Mouse (Mus musculus) megakaryocyte-erythroid progenitor cell, adult 5 weeks (primary cell): ENCODE data around the gene F8a. TPM values are rescaled to one million over a fixed set of nuclear protein-coding genes. Genes with fewer than 3 reads are reported as not detected.

Source experiments
- polyA plus RNA-seq: library from polyadenylated mRNA; stranded (reverse); fragments of >175 nt; gene quantifications from 2 replicates; pipeline ENCODE4 v1.2.3, GENCODE M21; 2012

The F8a gene
- polyA plus RNA-seq, result 20.1 and 21.8 TPM in 2 replicates

DNA sequence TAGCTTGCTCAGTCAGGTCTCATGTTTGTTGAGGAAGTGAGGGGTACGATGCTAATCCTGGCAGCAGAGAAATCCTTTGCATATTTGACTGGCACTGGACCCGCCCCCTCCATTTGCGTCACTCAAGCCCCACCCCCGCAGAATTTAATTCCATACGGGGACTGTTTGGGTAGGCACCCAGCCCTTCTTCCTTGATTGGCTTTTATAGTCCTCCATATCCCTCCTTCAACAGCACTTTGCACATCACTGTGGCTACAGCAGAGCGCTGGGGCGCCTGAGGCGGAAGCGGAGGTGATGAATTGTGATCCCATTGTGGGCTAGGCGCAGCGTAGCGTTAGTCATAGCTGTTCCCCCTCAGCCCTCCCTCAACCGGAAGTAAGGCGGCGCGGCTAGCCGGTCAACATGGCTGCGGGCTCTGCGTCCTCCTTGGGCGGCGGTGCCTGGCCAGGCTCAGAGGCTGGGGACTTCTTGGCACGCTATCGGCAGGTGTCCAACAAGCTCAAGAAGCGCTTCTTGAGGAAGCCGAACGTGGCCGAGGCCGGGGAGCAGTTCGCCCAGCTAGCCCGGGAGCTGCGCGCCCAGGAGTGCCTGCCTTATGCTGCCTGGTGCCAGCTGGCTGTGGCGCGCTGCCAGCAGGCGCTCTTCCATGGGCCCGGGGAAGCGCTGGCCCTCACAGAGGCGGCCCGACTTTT is at the start of gene F8a:
Gene F8a, plus strand, starts transcription at position 378 of the 692 bp plus-strand sequence.

GRCm38 (mm10) chrX:73191934-73192333 is 36.2 kb upstream of the F8a start, which contains the start of gene Xlr3b:
Gene Xlr3b, plus strand, starts transcription at chrX:73192207.

DNA sequence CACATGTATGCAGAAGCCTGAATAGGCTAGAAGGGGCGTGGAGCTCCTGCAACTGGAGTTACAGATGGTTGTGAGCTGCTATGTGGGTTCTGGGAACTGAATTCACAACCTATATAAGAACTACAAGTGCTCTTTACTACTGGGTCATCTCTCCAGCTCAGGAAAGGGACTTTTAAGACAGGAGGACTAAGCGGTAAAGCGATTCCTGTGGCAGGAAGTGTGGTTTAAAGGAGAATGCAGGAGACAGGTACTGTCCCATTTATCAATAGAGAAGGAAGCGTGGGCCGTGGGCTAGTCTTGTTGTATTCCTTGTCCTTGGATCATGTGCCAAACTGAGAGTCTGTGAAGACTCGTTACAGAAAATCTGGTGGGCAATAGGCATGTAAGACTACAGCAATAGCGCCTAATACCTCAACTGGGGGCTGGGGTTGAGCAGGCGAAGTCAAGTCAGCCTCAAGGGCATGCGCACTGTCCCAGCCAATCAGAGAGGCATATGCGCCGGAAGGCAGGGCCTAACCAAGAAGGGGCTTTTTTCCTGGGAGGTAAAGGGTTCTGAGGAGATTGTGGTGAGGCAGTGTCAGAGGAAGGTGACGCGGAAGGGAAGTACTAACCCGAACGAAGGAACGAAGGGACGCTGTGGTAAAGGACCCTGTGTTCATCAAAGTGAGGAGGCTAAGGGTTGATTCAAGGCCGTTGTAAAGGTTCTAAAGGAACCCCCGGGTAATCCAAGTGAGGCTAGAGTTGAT is 14.1 kb upstream of the F8a start, which contains the start of gene Xlr4b:
Gene Xlr4b, plus strand, starts transcription at position 515 of the 746 bp plus-strand sequence.

DNA sequence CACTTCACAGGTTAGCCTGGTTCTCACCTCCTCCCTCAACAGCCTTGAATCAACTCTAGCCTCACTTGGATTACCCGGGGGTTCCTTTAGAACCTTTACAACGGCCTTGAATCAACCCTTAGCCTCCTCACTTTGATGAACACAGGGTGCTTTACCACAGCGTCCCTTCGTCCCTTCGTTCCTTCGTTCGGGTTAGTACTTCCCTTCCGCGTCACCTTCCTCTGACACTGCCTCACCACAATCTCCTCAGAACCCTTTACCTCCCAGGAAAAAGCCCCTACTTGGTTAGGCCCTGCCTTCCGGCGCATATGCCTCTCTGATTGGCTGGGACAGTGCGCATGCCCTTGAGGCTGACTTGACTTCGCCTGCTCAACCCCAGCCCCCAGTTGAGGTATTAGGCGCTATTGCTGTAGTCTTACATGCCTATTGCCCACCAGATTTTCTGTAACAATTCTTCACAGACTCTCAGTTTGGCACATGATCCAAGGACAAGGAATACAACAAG is 14.8 kb downstream of the F8a start, which contains the start of gene Xlr4c:
Gene Xlr4c, minus strand, starts transcription at position 310 of the 505 bp plus-strand sequence.

DNA sequence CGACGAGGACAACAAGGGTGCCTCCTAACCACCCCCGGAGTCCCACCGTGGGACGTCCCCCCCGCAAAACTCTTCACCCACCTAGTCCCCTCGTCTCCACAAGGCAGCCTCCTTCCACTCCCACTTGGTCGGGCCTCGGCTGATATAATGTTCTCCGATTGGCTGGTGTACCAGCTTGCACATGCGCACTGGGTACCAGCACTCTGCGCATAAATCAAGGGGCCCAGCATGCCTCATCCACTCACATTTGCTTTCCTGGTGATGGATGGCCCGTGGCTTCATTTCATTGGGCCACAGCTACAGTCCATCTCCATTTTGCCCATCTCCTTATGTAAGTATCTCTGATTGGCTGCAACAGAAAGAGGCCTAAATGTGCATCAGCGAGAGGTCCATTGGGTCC is 37.2 kb downstream of the F8a start, which contains the start of gene Xlr3c:
Gene Xlr3c, minus strand, starts transcription at position 121 of the 400 bp plus-strand sequence.

Other genes with a start within 250 kb of the F8a start
- 0.04 TPM in 1 of 2 replicates, not detected in the other for gene Zfp185, start 241.0 kb upstream of the F8a start, polyA plus RNA-seq
- not detected in 2 replicates for gene Pnma5, start 191.2 kb upstream of the F8a start, polyA plus RNA-seq
- gene Pnma3, start 163.5 kb upstream of the F8a start, polyA plus RNA-seq, result not detected in 2 replicates
- 1.5 and 1.6 TPM in 2 replicates for gene Xlr4a, start 145.8 kb upstream of the F8a start, polyA plus RNA-seq
- gene Xlr3a, start 131.2 kb upstream of the F8a start, polyA plus RNA-seq, result 0.03 and 0.31 TPM in 2 replicates
- 0.03 and 0.30 TPM in 2 replicates for gene Gm14685, start 111.2 kb upstream of the F8a start, polyA plus RNA-seq
- gene Xlr5b, start 79.5 kb upstream of the F8a start, polyA plus RNA-seq, result not detected in 2 replicates
- gene DXBay18, start 78.8 kb upstream of the F8a start, polyA plus RNA-seq, result not detected in 2 replicates
- not detected in 2 replicates for gene Spin2d, start 51.3 kb upstream of the F8a start, polyA plus RNA-seq
- 0.12 and 0.24 TPM in 2 replicates for gene Xlr3b, start 36.1 kb upstream of the F8a start, polyA plus RNA-seq
- 1.2 and 1.3 TPM in 2 replicates for gene Xlr4b, start 14.0 kb upstream of the F8a start, polyA plus RNA-seq
- 0.97 and 1.8 TPM in 2 replicates for gene Xlr4c, start 14.8 kb downstream of the F8a start, polyA plus RNA-seq
- 0.04 TPM in 1 of 2 replicates, not detected in the other for gene Xlr3c, start 37.1 kb downstream of the F8a start, polyA plus RNA-seq
- gene Xlr5a, start 64.7 kb downstream of the F8a start, polyA plus RNA-seq, result not detected in 2 replicates
- not detected in 2 replicates for gene Xlr5c, start 64.7 kb downstream of the F8a start, polyA plus RNA-seq
- gene Gm45015, start 108.5 kb downstream of the F8a start, polyA plus RNA-seq, result not detected in 2 replicates
- 2.0 and 3.3 TPM in 2 replicates for gene Zfp275, start 114.3 kb downstream of the F8a start, polyA plus RNA-seq
- 0.06 TPM in 1 of 2 replicates, not detected in the other for gene Gm18336, start 170.4 kb downstream of the F8a start, polyA plus RNA-seq
- gene Zfp92, start 182.8 kb downstream of the F8a start, polyA plus RNA-seq, result 0.02 TPM in 1 of 2 replicates, not detected in the other
- gene Trex2, start 207.1 kb downstream of the F8a start, polyA plus RNA-seq, result not detected in 2 replicates
- gene Haus7, start 230.8 kb downstream of the F8a start, polyA plus RNA-seq, result 4.3 and 6.6 TPM in 2 replicates